Comparison of ENCODE assay signal across 17 mouse cellular contexts in genomic region chr14:48139409-48139808, GRCm38 (mm10). TPM values are rescaled to one million over a fixed set of nuclear protein-coding genes. Genes with fewer than 3 reads are reported as not detected.
DNase-seq lines count a peak whose midpoint lies in the region; ATAC-seq lines count a peak whose summit lies in the region.
"Had no signal": no experiment of that assay in that cellular context is flagged by ENCODE, and none has a peak within 500 bp of the region (broad histone marks: within the 10 kb centered on the region; RNA-seq: fewer than 3 reads in every experiment).

No protein-coding gene starts in this region.

- no peak overlapping the region for H3K4me2 ChIP-seq in kidney, embryonic 15.5 days
- H3K4me2 ChIP-seq: heart, embryonic 15.5 days; hindbrain, embryonic 13.5 days; midbrain, embryonic 13.5 days had no signal

- no peaks in the 10 kb centered on the region for H3K9me3 ChIP-seq in kidney, embryonic 15.5 days (replicated peaks)
- H3K9me3 ChIP-seq: embryonic facial prominence, embryonic 10.5 days; heart, embryonic 15.5 days; hindbrain, embryonic 13.5 days; midbrain, embryonic 13.5 days had no signal

- no peak overlapping the region for H3K9ac ChIP-seq in kidney, embryonic 15.5 days
- H3K9ac ChIP-seq: heart, embryonic 15.5 days; hindbrain, embryonic 13.5 days; midbrain, embryonic 13.5 days had no signal

- H3K4me3 ChIP-seq in kidney, embryonic 15.5 days (replicated peaks) = no peak overlapping the region
- H3K4me3 ChIP-seq: embryonic facial prominence, embryonic 10.5 days; heart, embryonic 15.5 days; hindbrain, embryonic 13.5 days; midbrain, embryonic 13.5 days had no signal

- WGBS in kidney, embryonic 15.5 days = 74% methylated on average over 3 of the region's 3 CpGs

- peaks cover 52% of the 10 kb centered on the region for H3K4me1 ChIP-seq in kidney, embryonic 15.5 days

- no peaks in the 10 kb centered on the region for H3K36me3 ChIP-seq in kidney, embryonic 15.5 days
- H3K36me3 ChIP-seq: embryonic facial prominence, embryonic 10.5 days; heart, embryonic 15.5 days; hindbrain, embryonic 13.5 days; midbrain, embryonic 13.5 days had no signal

- 0 out of 2 replicates have a peak, but pooled peaks have one; percentile 19 for ATAC-seq in kidney, embryonic 15.5 days (replicated peaks; ENCODE audit: low FRiP score)
- peak; percentile 23 to 50; a peak in 2 of 4 replicates for ATAC-seq in hematopoietic stem cell, adult 5-6 weeks (replicated peaks in 1 of 2; ENCODE audit: insufficient read depth in 1 of 2, low FRiP score in 2 of 2, low TSS enrichment in 1 of 2, low read depth in 1 of 2, poor library complexity in 2 of 2, severe bottlenecking in 2 of 2)
- ATAC-seq: intestine, embryonic 16.5 days; lung, postnatal 0 days; midbrain, embryonic 13.5 days had no signal

- H3K27me3 ChIP-seq in kidney, embryonic 15.5 days = no peaks in the 10 kb centered on the region

- no peak overlapping the region for H3K27ac ChIP-seq in kidney, embryonic 15.5 days
- H3K27ac ChIP-seq: embryonic facial prominence, embryonic 10.5 days; heart, embryonic 15.5 days; hindbrain, embryonic 13.5 days; midbrain, embryonic 13.5 days had no signal

- no peak for DNase-seq in kidney, adult 9 months
- peak; percentile 80 for DNase-seq in cerebellum, adult 11-12 months
- peak; percentile 84 for DNase-seq in cerebellum, adult 9-11 months
- no peak for DNase-seq in right cerebral cortex, postnatal 10 days (ENCODE audit: low spot score in 2 of 2)
- DNase-seq in layer of hippocampus, postnatal 10 days (ENCODE audit: low spot score in 2 of 2) = no peak
- DNase-seq: layer of hippocampus, postnatal 36 days; liver; right cerebral cortex, postnatal 25 days; thymus, adult 2 months had no signal

RNA-seq across cellular contexts. Expression of gene Peli2, which starts 18.8 kb away (rescaled TPM):
- polyA plus RNA-seq in kidney, embryonic 15.5 days (2015; fragmentation: Nextera tagmentation; extraction: Ambion mirVana) = 7.1 and 8.2 TPM in 2 replicates
- total RNA-seq in hematopoietic stem cell, adult 5-6 weeks (2017) = 6.6 and 9.8 TPM in 2 replicates
- total RNA-seq in layer of hippocampus, postnatal 10 days (2021) = 10 to 100 TPM; 20.4 to 23.5 TPM

Comparison
In these comparisons a context has a peak if more than half of its experiments do, and no peak if none do; other contexts are left out.
1. DNase-seq: peak in cerebellum, adult 11-12 months (single experiment) and cerebellum, adult 9-11 months (single experiment); none in kidney, adult 9 months (single experiment), right cerebral cortex, postnatal 10 days (0 of 2) and layer of hippocampus, postnatal 10 days (0 of 2).